Mouse (Mus musculus): ENCODE results near the gene Mgat4a.

DNA sequence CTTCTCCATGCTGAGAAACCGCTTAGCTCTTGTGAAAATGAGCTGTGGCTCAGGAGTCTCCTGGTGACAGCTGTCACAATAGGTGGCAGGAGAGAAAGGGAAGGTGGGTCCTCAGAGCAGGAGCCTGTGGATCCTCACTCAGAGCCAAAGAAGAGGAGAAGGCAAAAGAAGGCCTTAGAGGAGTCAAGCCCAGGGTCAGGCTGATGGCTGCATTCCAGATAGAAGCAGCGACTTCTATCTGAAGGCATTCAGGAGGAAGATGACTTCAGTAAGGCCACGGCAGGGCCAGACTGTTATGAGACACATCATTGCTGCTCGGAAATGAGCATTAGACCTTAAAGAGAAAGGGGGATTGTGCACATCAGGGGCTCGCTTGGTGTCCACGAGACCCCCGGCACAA is 11.2 kb upstream of the Mgat4a start:
- TF ChIP-seq MXI1 (IDR thresholded peaks at IDR 0.05; ENCODE audit: low read depth, low read length), result no peak
- no peak for TF ChIP-seq CTCF (conservative IDR thresholded peaks at IDR 0.05 in 1 of 2, IDR thresholded peaks at IDR 0.05 in 1 of 2; ENCODE audit: low read depth in 2 of 2, low read length in 2 of 2)
- no peak for TF ChIP-seq SMC3 (IDR thresholded peaks at IDR 0.05; ENCODE audit: low read depth, low read length)
- TF ChIP-seq USF1 (IDR thresholded peaks at IDR 0.05; ENCODE audit: low read depth, low read length), result no peak
